Mouse (Mus musculus) urinary bladder, postnatal 25 days (tissue): ENCODE data around the gene Prm2.

Experiments used
- DNase-seq: peaks from one replicate; pipeline ENCODE4 v3.0.0; 2022; ENCODE audit warnings: low spot score

The Prm2 gene

GRCm38 (mm10) chr16:10796034-10796433 lies at the start of gene Prm2:
Gene Prm2, minus strand, starts transcription at chr16:10796134.
- DNase-seq, result no peak

- DNase-seq, result no peak
Measured at GRCm38 (mm10) chr16:10844319-10844670, 48.4 kb upstream of the Prm2 start.

GRCm38 (mm10) chr16:10843486-10844318 lies 47.8 kb upstream of the Prm2 start:
- no peak for DNase-seq

- no peak for DNase-seq
Measured at GRCm38 (mm10) chr16:10842282-10842855, 46.4 kb upstream of the Prm2 start.

GRCm38 (mm10) chr16:10840018-10840417 lies 44.1 kb upstream of the Prm2 start:
- no peak for DNase-seq

GRCm38 (mm10) chr16:10838487-10839245 lies 42.7 kb upstream of the Prm2 start:
- no peak for DNase-seq

- no peak for DNase-seq
Measured at GRCm38 (mm10) chr16:10837903-10838302, 42.0 kb upstream of the Prm2 start.

- DNase-seq, result no peak
Measured at GRCm38 (mm10) chr16:10837250-10837649, 41.3 kb upstream of the Prm2 start.

- DNase-seq, result no peak
Measured at GRCm38 (mm10) chr16:10836388-10836787, 40.5 kb upstream of the Prm2 start.

- peak; percentile 81 for DNase-seq
Measured at GRCm38 (mm10) chr16:10834911-10835587, 39.1 kb upstream of the Prm2 start, which contains the start of gene Rmi2. Gene Rmi2, plus strand, starts transcription at chr16:10835059.

GRCm38 (mm10) chr16:10834542-10834910 lies 38.6 kb upstream of the Prm2 start:
- DNase-seq, result no peak

GRCm38 (mm10) chr16:10828461-10828805 lies 32.5 kb upstream of the Prm2 start:
- no peak for DNase-seq

GRCm38 (mm10) chr16:10827766-10828460 lies 32.0 kb upstream of the Prm2 start:
- DNase-seq, result no peak

GRCm38 (mm10) chr16:10827269-10827668 lies 31.3 kb upstream of the Prm2 start:
- no peak for DNase-seq

GRCm38 (mm10) chr16:10825840-10826239 lies 29.9 kb upstream of the Prm2 start:
- DNase-seq, result no peak

- DNase-seq, result no peak
Measured at GRCm38 (mm10) chr16:10824536-10824935, 28.6 kb upstream of the Prm2 start.

GRCm38 (mm10) chr16:10821387-10821786 lies 25.5 kb upstream of the Prm2 start:
- DNase-seq, result no peak

GRCm38 (mm10) chr16:10819966-10820365 lies 24.0 kb upstream of the Prm2 start:
- no peak for DNase-seq

GRCm38 (mm10) chr16:10818579-10819135 lies 22.7 kb upstream of the Prm2 start:
- DNase-seq, result no peak

GRCm38 (mm10) chr16:10814864-10815263 lies 18.9 kb upstream of the Prm2 start:
- no peak for DNase-seq

GRCm38 (mm10) chr16:10813726-10814125 lies 17.8 kb upstream of the Prm2 start:
- no peak for DNase-seq
